Mouse (Mus musculus) thymus, postnatal 4 days (tissue): ENCODE measurements around the gene Sept1.

Experiments
- DNase-seq: peaks from one replicate; pipeline ENCODE4 v3.0.0; 2021

Sept1 gene

GRCm38 (mm10) chr7:127232622-127233367 is at the start of gene Sept1, which contains the start of gene Zfp553:
Sept1 (minus strand) TSS chr7:127233130.
Zfp553 (plus strand) TSS chr7:127233061.
- DNase-seq, result peak; percentile 89

GRCm38 (mm10) chr7:127282190-127282589 is 49.3 kb upstream of the Sept1 start:
- peak; percentile 53 for DNase-seq

- no peak for DNase-seq
These were observed 48.2 kb upstream of the Sept1 start for GRCm38 (mm10) chr7:127281114-127281513.

DNA sequence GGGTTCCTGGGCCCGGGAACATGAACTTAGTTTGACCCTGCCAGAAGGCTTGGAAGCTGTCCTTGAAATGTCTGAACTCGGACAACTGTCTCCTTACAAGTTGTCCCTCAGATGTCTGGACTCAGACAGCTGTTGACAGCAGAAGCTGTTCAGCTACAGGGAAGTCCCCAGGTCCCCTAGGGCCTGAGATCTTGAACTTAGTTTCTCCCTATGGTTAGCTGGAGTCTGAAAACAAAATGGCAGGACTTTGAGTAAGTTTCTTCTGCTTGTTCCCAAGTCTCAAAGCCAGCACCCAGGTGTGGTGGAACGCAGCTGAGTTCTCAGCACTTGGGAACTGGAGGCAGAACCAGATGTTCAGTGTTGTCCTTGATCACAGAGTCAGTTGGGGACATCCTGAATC is 47.2 kb upstream of the Sept1 start:
- DNase-seq, result peak; percentile 57

DNA sequence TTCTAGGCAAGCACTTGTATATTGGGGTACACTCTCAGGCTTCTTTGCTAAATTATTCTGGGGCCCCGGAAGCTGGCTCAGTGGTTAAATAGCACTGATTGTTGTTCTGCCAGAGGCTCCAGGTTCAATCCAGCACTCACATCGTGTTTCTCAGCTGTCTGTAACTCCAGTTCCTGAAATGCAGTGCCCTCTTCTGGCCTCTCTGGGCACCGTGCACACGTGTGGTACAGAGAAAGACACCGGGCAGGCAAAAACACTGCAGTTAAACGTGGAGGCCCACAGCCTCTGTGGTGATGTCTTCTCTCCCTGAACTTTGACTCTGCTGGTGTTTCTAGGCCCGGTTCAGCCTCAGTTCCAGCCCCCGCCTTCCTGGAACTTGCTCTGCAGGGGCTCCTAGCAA is 45.4 kb upstream of the Sept1 start:
- DNase-seq, result peak; percentile 85

DNA sequence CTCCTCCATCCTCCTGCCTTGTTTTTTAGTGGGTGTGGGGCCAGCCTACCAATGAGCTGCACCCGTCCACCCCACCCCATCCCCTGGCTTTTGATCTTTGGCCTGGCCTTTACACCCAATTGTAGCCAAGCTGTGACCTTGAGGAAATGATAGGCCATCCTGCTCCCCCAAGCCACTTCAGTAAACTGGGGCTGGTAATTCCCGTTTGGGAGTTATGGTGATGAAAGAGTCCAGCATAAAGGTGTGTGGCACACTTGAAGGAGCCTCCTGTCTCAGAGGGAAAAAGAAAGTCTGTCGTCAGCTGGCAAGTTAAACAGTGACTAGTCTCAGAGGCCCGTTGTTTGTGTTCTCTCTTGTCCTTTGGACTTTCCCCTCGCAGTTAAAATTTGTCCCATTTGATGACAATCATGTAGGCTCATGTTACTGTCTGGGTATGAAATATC is 43.6 kb upstream of the Sept1 start:
- DNase-seq, result no peak

- peak; percentile 93 for DNase-seq
These were observed 41.2 kb upstream of the Sept1 start, which contains the start of gene Sephs2 for GRCm38 (mm10) chr7:127273925-127274789. Sephs2 (minus strand) TSS chr7:127274055.

DNA sequence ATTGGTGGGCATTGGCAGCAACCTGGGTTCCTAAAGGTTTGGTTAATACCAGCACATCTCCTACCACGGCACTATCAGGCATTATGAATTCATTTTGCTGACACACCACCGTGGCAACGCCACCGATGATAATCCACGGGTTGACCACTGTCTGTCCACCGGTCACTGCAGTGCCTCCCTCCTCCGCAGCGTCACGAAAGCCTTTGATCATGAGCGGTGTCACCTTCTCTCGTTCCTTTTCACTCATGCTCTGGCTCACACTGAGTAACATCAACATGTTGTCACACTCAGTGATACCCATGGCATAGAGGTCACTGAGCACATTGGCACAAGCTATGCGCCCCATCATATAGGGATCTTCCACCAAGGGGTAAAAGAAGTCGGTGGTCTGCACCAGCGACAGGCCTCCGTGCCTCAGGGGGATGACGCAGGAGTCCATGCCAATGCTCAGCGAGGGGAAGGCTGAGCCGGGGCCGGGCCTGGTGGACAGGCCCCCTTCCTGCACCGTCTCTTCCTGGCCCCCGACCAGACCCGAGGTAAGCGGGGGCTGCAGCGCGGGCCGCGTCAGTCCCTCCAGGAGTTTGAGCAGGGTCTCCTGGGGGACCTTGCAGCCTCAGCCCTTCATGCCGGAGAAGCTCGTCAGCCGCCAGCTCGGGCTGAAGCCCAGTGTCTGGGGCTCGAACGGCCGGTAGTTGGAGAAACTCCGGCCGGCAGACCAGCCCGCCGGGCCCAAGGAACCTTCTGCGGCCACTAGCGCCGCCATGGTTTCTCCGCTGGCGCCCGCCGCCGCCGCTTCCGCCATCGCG is 40.4 kb upstream of the Sept1 start:
- DNase-seq, result no peak

DNA sequence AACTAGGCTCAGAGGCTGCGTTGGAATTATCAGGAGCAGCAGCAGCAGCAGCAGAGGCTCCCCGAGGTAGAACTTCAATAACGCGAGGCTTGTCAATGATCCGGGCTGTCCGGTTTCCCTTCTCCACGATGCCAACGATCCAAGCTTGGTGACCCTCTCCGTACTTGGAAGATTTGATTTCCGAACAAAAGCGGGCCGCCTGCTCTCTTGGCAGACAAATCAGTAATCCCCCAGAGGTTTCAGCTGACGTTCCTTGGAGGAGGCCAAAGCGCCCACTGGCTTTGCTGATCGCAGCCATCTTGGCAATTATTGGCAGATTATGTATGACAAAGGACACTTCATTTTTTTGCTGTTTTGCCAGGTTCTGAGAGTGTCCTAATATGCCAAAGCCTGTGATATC is 39.6 kb upstream of the Sept1 start:
- DNase-seq, result no peak

- no peak for DNase-seq
These were observed 38.2 kb upstream of the Sept1 start for GRCm38 (mm10) chr7:127271093-127271492.

- no peak for DNase-seq
These were observed 37.7 kb upstream of the Sept1 start for GRCm38 (mm10) chr7:127270666-127271065.

DNA sequence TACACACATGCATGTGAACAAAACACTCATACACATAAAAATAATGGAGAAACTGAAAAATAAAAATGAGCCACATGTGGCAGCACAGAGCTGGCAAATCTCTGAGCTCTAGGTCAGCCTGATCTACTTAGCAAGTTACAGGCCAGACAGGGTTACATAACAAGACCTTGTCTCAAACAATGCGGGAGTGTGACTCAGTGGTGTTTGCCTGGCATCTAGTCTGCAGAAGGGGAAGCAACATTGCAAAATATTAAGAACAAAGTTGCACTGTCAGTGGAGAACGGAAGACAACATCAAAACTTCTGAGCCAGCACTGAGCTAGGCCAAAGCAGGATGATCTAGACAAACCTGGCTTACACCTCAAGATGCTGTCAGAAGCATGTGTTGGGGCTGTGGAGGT is 37.3 kb upstream of the Sept1 start:
- DNase-seq, result no peak

DNA sequence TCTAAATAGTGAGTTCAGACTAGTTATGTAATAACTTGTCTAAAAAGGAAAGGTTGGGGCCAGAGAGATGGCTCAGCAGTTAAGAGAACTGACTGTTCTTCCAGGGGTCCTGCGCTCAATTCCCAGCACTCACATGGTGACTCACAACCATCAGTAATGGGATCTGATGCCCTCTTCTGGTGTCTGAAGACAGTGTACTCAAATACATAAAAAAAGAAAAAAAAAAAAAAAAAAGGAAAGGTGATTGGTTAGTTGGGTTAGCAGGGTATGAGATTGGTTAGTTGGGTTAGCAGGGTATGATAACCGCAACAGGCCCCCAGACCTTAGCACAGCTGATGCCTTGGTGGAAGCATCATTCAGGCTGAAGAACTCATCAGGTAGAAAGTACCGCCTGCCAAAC is 30.6 kb upstream of the Sept1 start:
- DNase-seq, result no peak

- no peak for DNase-seq
These were observed 29.5 kb upstream of the Sept1 start for GRCm38 (mm10) chr7:127262218-127262961.

GRCm38 (mm10) chr7:127260309-127261111 is 27.6 kb upstream of the Sept1 start, which contains the start of gene Dctpp1:
Dctpp1 (minus strand) TSS chr7:127260709.
- DNase-seq, result peak; percentile 95

GRCm38 (mm10) chr7:127259186-127259905 is 26.4 kb upstream of the Sept1 start:
- no peak for DNase-seq

GRCm38 (mm10) chr7:127256518-127256917 is 23.6 kb upstream of the Sept1 start:
- DNase-seq, result no peak

DNA sequence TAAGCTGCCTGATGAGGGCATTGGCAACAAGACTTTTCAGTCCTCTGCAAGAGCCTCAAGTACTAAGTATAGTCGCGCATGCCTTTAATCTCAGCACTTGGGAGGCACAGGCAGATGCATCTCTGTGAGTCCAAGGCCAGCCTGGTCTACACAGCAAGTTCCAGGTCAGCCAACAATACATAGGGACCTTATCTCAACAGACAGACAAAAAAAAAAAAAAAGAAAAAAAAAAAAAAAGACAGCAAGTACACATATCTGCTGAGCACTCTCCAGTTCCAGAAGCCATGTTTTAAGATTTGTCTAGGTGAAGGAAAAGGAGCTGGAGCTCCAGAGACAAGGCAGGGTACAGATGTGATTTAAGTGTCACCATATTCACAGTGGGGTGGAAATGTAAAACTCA is 23.0 kb upstream of the Sept1 start:
- DNase-seq, result no peak

- DNase-seq, result no peak
These were observed 22.1 kb upstream of the Sept1 start for GRCm38 (mm10) chr7:127255008-127255407.
